Mouse (Mus musculus) liver, embryonic 11.5 days (tissue): ENCODE measurements around the gene Ddx49. TPM values are rescaled to one million over a fixed set of nuclear protein-coding genes. Genes with fewer than 3 reads are reported as not detected.

Experiments used
- ATAC-seq: fragments of 200-750 bp; cut with Nextera tagmentation; replicated peaks from 2 replicates; pipeline ENCODE4 v1.8.0; 2017; ENCODE audit warnings: moderate number of reproducible peaks, mild to moderate bottlenecking, moderate TSS enrichment, moderate library complexity; ENCODE audit not compliant: low FRiP score
- DNase-seq: peaks from one replicate; pipeline ENCODE4 v3.0.0-alpha.2; 2017; ENCODE audit warnings: low spot score
- H3K27ac ChIP-seq: fragments of 300-500 bp; sonication (generic); 2 replicates; pipeline ENCODE4 v1.5.1; 2014; ENCODE audit warnings: mild to moderate bottlenecking, low read depth, low read length, control low read depth
- H3K27me3 ChIP-seq: fragments of 300-500 bp; sonication (generic); replicated peaks from 2 replicates; pipeline ENCODE4 v1.6.1; 2014; ENCODE audit warnings: low read length, mixed read lengths; ENCODE audit not compliant: control insufficient read depth, insufficient read depth
- H3K36me3 ChIP-seq: fragments of 300-500 bp; sonication (generic); 2 replicates; pipeline ENCODE4 v1.6.1; 2014; ENCODE audit warnings: mild to moderate bottlenecking, low read length, moderate library complexity, mixed read lengths; ENCODE audit not compliant: control insufficient read depth, insufficient read depth
- H3K4me1 ChIP-seq: fragments of 300-500 bp; sonication (generic); replicated peaks from 2 replicates; pipeline ENCODE4 v1.6.1; 2014; ENCODE audit warnings: low read length, mixed read lengths; ENCODE audit not compliant: control insufficient read depth, insufficient read depth
- H3K4me2 ChIP-seq: fragments of 300-500 bp; sonication (generic); 2 replicates; pipeline ENCODE4 v1.6.1; 2014; ENCODE audit warnings: mild to moderate bottlenecking, control low read depth, moderate library complexity
- H3K4me3 ChIP-seq: fragments of 300-500 bp; sonication (generic); 2 replicates; pipeline ENCODE4 v1.5.1; 2014; ENCODE audit warnings: low read depth, low read length, control low read depth
- H3K9ac ChIP-seq: fragments of 300-500 bp; sonication (generic); 2 replicates; pipeline ENCODE4 v1.6.1; 2014; ENCODE audit warnings: low read depth, low read length, control low read depth
- H3K9me3 ChIP-seq: fragments of 300-500 bp; sonication (generic); 2 replicates; pipeline ENCODE4 v1.6.1; 2016; ENCODE audit warnings: low read length, inconsistent platforms, mixed read lengths; ENCODE audit not compliant: control insufficient read depth
- WGBS: fragments of 180-500 bp; shearing (Covaris S2); extraction: QIAGEN DNeasy Blood & Tissue Kit; methylation state at CpG from one replicate; pipeline ENCODE4 v1.1.7; 2014; 5-methylcytosine and 5-hydroxymethylcytosine counted together
- polyA plus RNA-seq: library from polyadenylated mRNA; unstranded; fragments of >200 nt; fragmentation: Nextera tagmentation; extraction: Ambion mirVana; gene quantifications from 2 replicates; pipeline ENCODE4 v1.2.1, GENCODE M21; 2014

The Ddx49 gene
- polyA plus RNA-seq, 1 experiment from 2014 or later = 56.5 TPM

DNA sequence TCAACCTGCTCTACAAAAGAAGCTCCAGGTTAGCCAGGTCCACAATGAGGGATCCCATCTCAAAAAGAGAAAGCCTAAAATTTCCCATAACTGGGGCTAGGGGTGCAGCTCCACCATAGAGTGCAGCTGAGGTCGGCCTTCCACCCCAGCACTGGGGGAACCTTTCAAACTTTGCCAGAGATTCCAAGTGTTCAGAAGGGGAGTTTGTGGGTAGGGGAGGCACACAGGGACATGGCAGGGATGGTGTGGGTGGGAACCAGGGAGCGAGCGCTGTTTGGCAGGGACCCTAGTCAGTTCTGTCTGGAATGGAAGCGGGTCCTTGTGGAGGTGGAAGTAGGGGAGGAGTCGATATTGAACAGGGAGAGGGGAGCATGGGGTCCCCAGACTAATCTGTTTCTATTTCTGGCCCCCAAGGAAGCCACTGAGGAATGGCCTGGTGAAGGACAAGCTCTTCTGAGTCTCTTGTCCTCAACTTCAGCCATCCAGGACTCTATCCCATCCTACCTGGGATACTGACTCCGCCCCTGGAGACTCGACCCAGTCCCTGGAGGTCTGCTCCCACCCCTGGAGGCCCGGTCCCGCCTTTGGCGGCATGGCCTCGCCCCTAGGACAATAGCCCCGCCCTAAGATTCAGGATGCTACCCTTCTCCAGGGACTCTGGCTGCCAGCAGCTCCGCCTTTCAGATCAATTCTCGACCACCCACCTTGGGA is 27.0 kb upstream of the Ddx49 start, which contains the start of gene Gdf1:
TSS of gene Gdf1 (plus strand) at position 694 of the 711 bp plus-strand sequence.
- H3K4me1 ChIP-seq = peaks cover 34% of the 10 kb centered on the region
- peak within 1 kb of the TSS; percentile 34; the same call in 1 of the 2 replicates for H3K9ac ChIP-seq
- H3K36me3 ChIP-seq = peaks cover 33% of the 10 kb centered on the region
- 37% methylated on average over 14 of the region's 14 CpGs for WGBS
- DNase-seq (no peak), ATAC-seq (peak; percentile 23; the same call in 1 of the 2 replicates)
- peak within 1 kb of the TSS; percentile 86 for H3K27ac ChIP-seq
- no peaks in the 10 kb centered on the region; the same call in 1 of the 2 replicates for H3K9me3 ChIP-seq
- H3K27me3 ChIP-seq = no peaks in the 10 kb centered on the region; the same call in 1 of the 2 replicates
- H3K4me3 ChIP-seq = peak within 1 kb of the TSS; percentile 26
- H3K4me2 ChIP-seq = peak within 1 kb of the TSS; percentile 53

DNA sequence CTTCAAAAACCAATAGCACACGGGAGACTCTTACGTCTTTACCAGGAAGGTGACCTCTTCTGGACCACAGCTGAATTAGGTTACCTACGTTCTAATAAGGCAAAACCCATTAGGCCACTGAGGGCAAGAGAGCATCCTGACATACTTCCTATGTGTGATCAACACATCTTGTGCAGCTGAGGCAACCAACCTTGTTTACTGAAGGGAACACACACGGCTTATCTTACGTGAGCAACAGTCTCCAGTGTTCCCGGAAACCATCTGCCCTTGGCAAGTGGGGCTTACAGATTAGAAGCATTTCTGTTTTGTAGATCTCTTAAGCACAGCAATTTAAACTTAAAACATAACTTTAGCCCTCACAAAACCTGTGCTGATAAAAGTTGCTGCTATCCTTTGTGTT is 25.2 kb upstream of the Ddx49 start:
- H3K4me2 ChIP-seq = no peak overlapping the region
- no peak overlapping the region for H3K4me3 ChIP-seq
- 74% methylated on average over 6 of the region's 6 CpGs for WGBS
- DNase-seq (no peak), ATAC-seq (peak; percentile 39)
- H3K9me3 ChIP-seq = no peaks in the 10 kb centered on the region; the same call in 1 of the 2 replicates
- peak overlapping the region; percentile 86 for H3K27ac ChIP-seq
- no peak overlapping the region for H3K9ac ChIP-seq
- no peaks in the 10 kb centered on the region; the same call in 1 of the 2 replicates for H3K27me3 ChIP-seq
- H3K36me3 ChIP-seq = peaks cover 16% of the 10 kb centered on the region
- peaks cover 34% of the 10 kb centered on the region for H3K4me1 ChIP-seq

DNA sequence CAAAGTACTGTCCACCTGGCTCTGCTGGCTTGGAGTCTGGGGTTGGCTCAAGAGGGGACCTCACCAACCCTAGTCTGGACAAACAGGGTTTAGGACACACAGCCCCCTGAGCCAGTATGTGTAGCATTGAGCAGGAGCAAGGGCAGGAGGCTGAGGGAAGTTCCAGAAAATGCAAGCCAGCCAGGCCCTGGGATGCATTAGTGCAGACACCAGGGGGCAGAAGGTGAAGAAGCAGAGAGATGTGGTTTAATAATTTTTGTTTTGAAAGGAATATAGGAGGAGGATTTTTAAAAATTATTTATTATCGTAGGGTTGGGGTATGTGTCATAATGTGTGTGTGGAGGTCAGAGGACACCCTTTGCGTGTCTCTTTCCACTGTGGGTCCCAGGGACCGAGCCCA is 21.4 kb upstream of the Ddx49 start:
- Histone ChIP-seq H3K27ac (no peak overlapping the region), H3K27me3 (no peaks in the 10 kb centered on the region), H3K9ac (no peak overlapping the region), H3K4me1 (peaks cover 8% of the 10 kb centered on the region), H3K4me2 (no peak overlapping the region), H3K36me3 (no peaks in the 10 kb centered on the region; the same call in 1 of the 2 replicates), H3K4me3 (no peak overlapping the region), H3K9me3 (no peaks in the 10 kb centered on the region; the same call in 1 of the 2 replicates)
- DNase-seq (no peak), ATAC-seq (no peak)
- 88% methylated on average over 3 of the region's 3 CpGs for WGBS

DNA sequence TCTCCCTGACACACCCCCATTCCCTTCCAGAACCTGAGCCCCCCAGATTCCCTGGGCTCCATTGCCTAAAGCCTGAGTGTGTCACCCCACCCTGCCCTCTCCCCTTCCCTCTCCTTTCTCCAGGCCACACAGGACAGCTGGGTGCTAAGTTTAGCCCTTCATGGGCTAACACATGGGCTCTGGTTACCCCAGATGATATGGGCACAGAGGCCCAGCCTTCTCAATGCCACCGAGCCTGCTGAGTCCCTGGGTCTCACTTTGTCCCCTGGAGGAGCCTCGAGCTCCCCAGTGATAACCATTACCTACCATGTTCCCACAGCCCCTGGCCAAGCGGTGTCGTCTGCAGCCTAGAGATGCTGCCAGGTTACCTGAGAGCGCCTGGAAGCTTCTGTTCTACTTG is 15.6 kb upstream of the Ddx49 start:
- DNase-seq (no peak), ATAC-seq (no peak)
- 74% methylated on average over 5 of the region's 5 CpGs for WGBS
- Histone ChIP-seq H3K9ac (no peak overlapping the region), H3K4me2 (no peak overlapping the region), H3K4me1 (peaks cover 18% of the 10 kb centered on the region), H3K27me3 (peaks cover 16% of the 10 kb centered on the region), H3K4me3 (no peak overlapping the region), H3K36me3 (peaks cover 5% of the 10 kb centered on the region), H3K27ac (no peak overlapping the region), H3K9me3 (no peaks in the 10 kb centered on the region)

DNA sequence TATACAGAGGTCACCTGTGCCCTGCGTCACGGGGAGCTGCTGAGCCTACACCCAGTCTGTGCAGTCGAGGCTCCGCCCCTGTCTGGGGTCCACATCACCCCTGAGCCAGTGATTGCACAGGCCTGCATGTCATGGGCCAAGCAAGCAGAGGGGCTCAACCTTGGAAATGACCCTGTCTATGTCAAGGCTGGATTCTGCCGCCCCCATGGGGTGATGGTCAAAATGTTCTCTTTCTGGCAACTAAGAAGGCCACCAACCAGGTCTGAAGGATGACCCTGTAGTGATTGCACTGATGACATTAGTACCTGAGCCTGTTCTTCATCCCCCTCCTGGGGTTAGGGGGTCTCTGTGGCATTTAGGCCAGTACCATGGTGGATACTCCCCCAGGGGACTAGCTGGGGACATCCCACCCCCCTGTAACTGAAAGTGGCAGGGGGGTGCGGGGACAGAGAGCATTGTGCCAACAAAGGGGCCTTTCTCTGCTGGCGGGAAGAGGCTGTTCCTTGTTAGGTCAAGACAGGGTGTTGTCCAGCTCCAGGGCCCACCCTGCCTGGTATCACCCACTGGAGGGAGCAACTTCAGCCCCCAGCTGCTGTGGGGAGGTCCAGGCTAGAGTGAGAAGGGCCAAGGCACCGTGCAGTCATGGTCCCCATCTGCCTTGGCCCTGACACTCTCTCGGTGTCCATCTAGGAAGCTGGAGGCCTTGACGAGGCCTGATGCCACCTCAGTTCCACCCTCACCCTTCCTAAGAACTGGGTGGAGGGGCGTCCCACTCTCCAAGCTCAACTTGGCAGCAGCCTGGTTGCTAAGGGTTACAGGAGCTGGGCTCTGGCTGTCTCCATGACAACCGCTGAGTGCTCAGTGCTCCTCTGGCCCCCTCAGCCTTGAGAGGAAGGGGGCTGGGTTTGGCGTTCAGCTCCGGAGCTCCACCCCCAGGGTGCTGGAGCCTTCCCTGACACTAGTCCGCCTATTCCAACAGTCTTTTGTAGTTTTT is 14.5 kb upstream of the Ddx49 start:
- Histone ChIP-seq H3K4me1 (peaks cover 18% of the 10 kb centered on the region), H3K4me2 (peak overlapping the region; percentile 92), H3K27ac (no peak overlapping the region), H3K27me3 (peaks cover 16% of the 10 kb centered on the region), H3K9ac (no peak overlapping the region), H3K4me3 (peak overlapping the region; percentile 62), H3K36me3 (peaks cover 11% of the 10 kb centered on the region), H3K9me3 (no peaks in the 10 kb centered on the region)
- 24% methylated on average over 15 of the region's 15 CpGs for WGBS
- ATAC-seq (peak; percentile 25; the same call in 1 of the 2 replicates), DNase-seq (no peak)

DNA sequence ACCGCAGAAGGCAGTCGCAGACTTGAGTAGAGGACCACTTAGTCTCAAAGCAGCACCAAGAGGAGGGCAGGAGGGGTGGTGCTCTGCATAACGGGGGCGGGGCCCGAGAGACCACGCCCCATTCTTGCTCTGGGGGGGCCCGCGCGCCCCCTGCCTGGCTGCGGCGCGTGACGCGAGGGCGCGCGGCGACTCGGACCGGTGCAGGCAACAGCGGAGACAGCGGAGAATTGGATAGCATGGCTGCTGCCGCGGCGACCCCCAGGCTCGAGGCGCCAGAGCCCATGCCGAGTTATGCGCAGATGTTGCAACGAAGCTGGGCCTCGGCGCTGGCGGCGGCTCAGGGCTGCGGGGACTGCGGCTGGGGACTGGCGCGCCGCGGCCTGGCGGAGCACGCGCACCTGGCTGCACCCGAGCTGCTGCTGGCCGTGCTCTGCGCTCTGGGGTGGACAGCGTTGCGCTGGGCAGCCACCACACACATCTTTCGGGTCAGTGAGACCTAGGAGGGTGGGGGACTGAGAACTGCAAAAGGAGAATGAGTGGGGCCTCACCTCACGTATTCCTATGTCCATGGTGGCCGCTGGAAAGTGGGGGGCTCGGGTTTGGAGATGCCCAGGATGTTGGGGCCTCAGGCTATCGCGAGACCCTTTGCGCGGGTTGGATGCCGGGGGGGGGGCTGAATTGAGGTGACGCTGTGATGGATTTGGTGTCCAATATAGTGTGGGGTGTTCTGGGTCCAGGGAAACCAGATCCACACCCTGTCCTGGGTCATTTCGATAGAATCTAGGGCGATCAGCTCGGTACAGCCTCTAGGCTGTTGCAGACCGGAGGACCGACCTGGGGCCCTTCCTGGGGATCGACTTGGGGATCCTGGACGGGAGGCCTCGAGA is 13.6 kb upstream of the Ddx49 start, which contains the start of gene Cers1:
TSS of gene Cers1 (plus strand) at position 152 of the 887 bp plus-strand sequence.
- Histone ChIP-seq H3K4me3 (peak within 1 kb of the TSS; percentile 62), H3K4me2 (peak within 1 kb of the TSS; percentile 92), H3K9me3 (no peaks in the 10 kb centered on the region), H3K4me1 (peaks cover 18% of the 10 kb centered on the region), H3K27ac (no peak within 1 kb of the TSS), H3K27me3 (peaks cover 16% of the 10 kb centered on the region), H3K36me3 (peaks cover 18% of the 10 kb centered on the region), H3K9ac (peak within 1 kb of the TSS; percentile 60)
- ATAC-seq = peak; percentile 70
- 4% methylated on average over 66 of the region's 66 CpGs for WGBS
- peak; percentile 70 for DNase-seq

DNA sequence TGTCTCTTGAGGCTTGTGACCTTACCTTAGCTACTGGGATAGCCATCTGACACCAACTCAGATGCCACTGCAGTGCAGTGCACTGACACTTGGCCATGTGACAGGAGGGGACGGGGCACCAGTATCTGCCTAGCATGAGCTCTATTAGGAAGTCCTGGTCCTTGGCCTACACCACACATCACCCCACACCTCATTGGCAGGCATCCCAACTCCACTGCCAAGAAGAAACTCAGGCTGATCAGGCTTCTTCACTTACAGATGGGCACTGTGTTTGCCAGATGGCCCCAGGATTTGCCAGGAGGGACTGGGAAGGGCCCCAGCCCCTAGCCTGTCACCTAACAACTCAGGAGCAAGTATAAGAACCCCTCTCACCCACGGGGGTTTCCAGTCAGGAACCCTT is 11.1 kb upstream of the Ddx49 start:
- no peak overlapping the region for H3K9ac ChIP-seq
- no peak for ATAC-seq
- H3K27me3 ChIP-seq = peaks cover 16% of the 10 kb centered on the region
- 87% methylated on average over 2 of the region's 2 CpGs for WGBS
- peaks cover 35% of the 10 kb centered on the region for H3K36me3 ChIP-seq
- peaks cover 18% of the 10 kb centered on the region for H3K4me1 ChIP-seq
- H3K9me3 ChIP-seq = no peaks in the 10 kb centered on the region
- no peak overlapping the region for H3K27ac ChIP-seq
- H3K4me3 ChIP-seq = no peak overlapping the region
- no peak overlapping the region for H3K4me2 ChIP-seq
- no peak for DNase-seq

DNA sequence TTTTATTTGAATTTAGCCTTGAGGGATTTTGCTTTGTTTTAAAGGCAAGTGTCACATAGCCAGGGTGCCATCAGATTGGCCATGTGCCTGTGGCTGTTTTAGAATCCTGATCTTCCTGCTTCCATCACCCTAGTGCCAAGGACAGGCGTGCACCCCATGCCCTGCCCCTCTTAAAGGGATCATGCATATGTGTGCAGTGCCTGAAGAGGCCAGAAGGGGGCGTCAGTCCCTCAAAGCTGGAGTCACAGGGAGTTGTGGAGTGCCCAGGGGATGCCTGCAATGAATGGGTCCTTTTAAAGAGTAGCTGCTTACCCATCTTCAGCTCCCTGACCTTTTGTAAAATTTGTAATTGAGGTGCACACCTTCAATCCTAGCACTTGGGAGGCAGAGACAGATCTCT is 7.0 kb upstream of the Ddx49 start:
- H3K4me1 ChIP-seq = no peaks in the 10 kb centered on the region; the same call in 1 of the 2 replicates
- no peak overlapping the region for H3K27ac ChIP-seq
- H3K4me2 ChIP-seq = no peak overlapping the region
- no peak overlapping the region for H3K4me3 ChIP-seq
- H3K27me3 ChIP-seq = no peaks in the 10 kb centered on the region
- 45% methylated on average over 2 of the region's 2 CpGs for WGBS
- DNase-seq = no peak
- no peak overlapping the region for H3K9ac ChIP-seq
- no peaks in the 10 kb centered on the region for H3K9me3 ChIP-seq
- H3K36me3 ChIP-seq = peaks cover 60% of the 10 kb centered on the region
- no peak for ATAC-seq
